Mouse (Mus musculus) intestine, postnatal 0 days (tissue): ENCODE measurements around the gene Pofut1. TPM values are rescaled to one million over a fixed set of nuclear protein-coding genes. Genes with fewer than 3 reads are reported as not detected.
"Not testable (repeated sequence)": the region's sequence is repeated elsewhere in the genome, so short reads cannot be mapped to it uniquely, and the experiment has no call there.

Experiments used
- ATAC-seq: fragments of 200-750 bp; cut with Nextera tagmentation; 2 replicates; pipeline ENCODE4 v1.8.0; 2017; ENCODE audit warnings: mild to moderate bottlenecking, moderate TSS enrichment, moderate library complexity
- H3K27ac ChIP-seq: fragments of 300-500 bp; sonication (generic); 2 replicates; pipeline ENCODE4 v1.5.1; 2014; ENCODE audit warnings: mild to moderate bottlenecking, low read depth, low read length, moderate library complexity
- H3K27me3 ChIP-seq: fragments of 300-500 bp; sonication (generic); replicated peaks from 2 replicates; pipeline ENCODE4 v1.6.1; 2014; ENCODE audit warnings: low read length, mixed read lengths; ENCODE audit not compliant: control insufficient read depth, insufficient read depth
- H3K36me3 ChIP-seq: fragments of 300-500 bp; sonication (generic); 2 replicates; pipeline ENCODE4 v1.6.1; 2014; ENCODE audit warnings: mild to moderate bottlenecking, moderate library complexity; ENCODE audit not compliant: control insufficient read depth, insufficient read depth
- H3K4me1 ChIP-seq: fragments of 300-500 bp; sonication (generic); replicated peaks from 2 replicates; pipeline ENCODE4 v1.6.1; 2014; ENCODE audit warnings: antibody characterized with exemption, low read length, mixed read lengths; ENCODE audit not compliant: control insufficient read depth, insufficient read depth
- H3K4me2 ChIP-seq: fragments of 300-500 bp; sonication (generic); replicated peaks from 2 replicates; pipeline ENCODE4 v1.6.1; 2014; ENCODE audit warnings: low read depth, mild to moderate bottlenecking, moderate library complexity
- H3K4me3 ChIP-seq: fragments of 300-500 bp; sonication (generic); 2 replicates; pipeline ENCODE4 v1.5.1; 2014; ENCODE audit warnings: low read depth, low read length
- H3K9ac ChIP-seq: fragments of 300-500 bp; sonication (generic); 2 replicates; pipeline ENCODE4 v1.6.1; 2014; ENCODE audit warnings: mild to moderate bottlenecking, low read depth, low read length
- H3K9me3 ChIP-seq: fragments of 300-500 bp; sonication (generic); 2 replicates; pipeline ENCODE4 v1.6.1; 2016; ENCODE audit warnings: mixed run types; ENCODE audit not compliant: control insufficient read depth
- CTCF ChIP-seq: sonication (generic); IDR thresholded peaks from 2 replicates; pipeline ENCODE4 v1.5.1; 2016; ENCODE audit warnings: low read depth, mild to moderate bottlenecking, control low read depth, antibody characterized with exemption, moderate library complexity
- WGBS: fragments of 180-500 bp; shearing (Covaris S2); extraction: QIAGEN DNeasy Blood & Tissue Kit; methylation state at CpG from one replicate; pipeline ENCODE4 v1.1.7; 2014; 5-methylcytosine and 5-hydroxymethylcytosine counted together
- polyA plus RNA-seq: library from polyadenylated mRNA; unstranded; fragments of >200 nt; fragmentation: Nextera tagmentation; extraction: Ambion mirVana; gene quantifications from 2 replicates; pipeline ENCODE4 v1.2.1, GENCODE M21; 2015

Pofut1 gene
- polyA plus RNA-seq, 1 experiment from 2014 or later: 7.5 TPM

DNA sequence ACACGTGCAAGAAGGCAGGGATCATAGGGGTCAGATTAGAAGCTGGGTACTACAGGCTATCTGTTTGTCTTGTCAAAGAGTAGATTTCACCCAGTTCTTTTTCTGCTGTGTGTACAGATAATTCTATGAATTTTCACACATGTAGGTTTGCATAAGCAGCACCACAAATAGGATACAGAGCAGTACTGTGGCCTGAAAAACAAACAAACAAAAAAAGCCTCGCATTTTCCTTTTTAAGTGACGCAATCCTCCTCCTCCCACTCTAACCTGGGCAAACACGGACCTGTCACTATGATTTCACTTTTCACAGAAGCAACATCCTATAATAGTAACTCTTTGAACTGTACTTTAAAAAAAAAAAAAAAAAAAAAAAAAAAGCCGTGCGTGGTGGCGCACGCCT is 35.1 kb downstream of the Pofut1 start:
- Histone ChIP-seq H3K27me3 (no peaks in the 10 kb centered on the region), H3K4me2 (no peak overlapping the region), H3K27ac (no peak overlapping the region), H3K36me3 (no peaks in the 10 kb centered on the region), H3K4me1 (no peaks in the 10 kb centered on the region), H3K9me3 (no peaks in the 10 kb centered on the region), H3K4me3 (no peak overlapping the region), H3K9ac (no peak overlapping the region)
- WGBS: 88% methylated on average over 8 of the region's 8 CpGs
- no peak for ATAC-seq
- no peak for TF ChIP-seq CTCF

DNA sequence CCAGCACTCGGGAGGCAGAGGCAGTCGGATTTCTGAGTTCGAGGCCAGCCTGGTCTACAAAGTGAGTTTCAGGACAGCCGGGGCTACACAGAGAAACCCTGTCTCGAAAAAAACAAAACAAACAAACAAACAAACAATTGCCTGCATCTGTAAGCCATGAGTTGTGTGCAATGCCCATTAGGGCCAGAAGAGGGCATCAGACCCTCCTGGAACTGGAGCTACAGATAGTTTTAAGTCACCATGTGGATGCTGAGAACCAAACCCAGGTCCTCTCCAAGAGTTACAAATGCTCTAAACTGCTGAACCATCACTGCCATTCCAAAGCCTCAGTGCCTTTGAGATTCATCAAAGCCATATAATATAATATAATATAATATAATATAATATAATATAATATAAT is 35.5 kb downstream of the Pofut1 start:
- not testable (repeated sequence) for H3K27me3 ChIP-seq, H3K4me3 ChIP-seq, H3K9ac ChIP-seq, H3K27ac ChIP-seq, H3K36me3 ChIP-seq, H3K4me2 ChIP-seq, H3K9me3 ChIP-seq, H3K4me1 ChIP-seq, ATAC-seq
- TF ChIP-seq CTCF: peak; percentile 30; the same call in 1 of the 2 replicates
- 93% methylated on average over 5 of the region's 5 CpGs for WGBS

DNA sequence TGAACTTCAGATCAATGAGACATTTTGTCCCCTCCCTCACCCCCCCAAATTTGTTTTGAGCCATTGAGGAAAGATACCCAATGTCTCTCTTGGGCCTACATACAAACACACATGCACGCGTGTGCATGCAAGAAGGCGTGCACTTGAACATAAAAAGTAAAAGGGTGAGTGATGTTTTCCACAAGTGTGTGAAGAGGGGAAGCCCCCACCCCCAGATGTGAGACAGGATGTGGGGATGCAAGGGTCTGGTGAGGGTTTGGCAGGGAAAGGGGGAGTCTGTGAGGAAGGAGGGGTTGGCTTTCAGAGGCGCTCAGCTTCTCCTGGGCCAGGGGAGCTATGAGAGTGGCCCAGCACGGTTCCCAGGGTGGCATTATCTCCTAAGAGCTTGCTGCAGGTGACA is 37.0 kb downstream of the Pofut1 start:
- no peak overlapping the region for H3K27ac ChIP-seq
- H3K36me3 ChIP-seq: no peaks in the 10 kb centered on the region
- H3K4me3 ChIP-seq: no peak overlapping the region
- no peaks in the 10 kb centered on the region for H3K9me3 ChIP-seq
- WGBS: 90% methylated on average over 5 of the region's 5 CpGs
- H3K27me3 ChIP-seq: no peaks in the 10 kb centered on the region
- ATAC-seq: no peak
- no peak overlapping the region for H3K9ac ChIP-seq
- H3K4me2 ChIP-seq: no peak overlapping the region
- no peak for TF ChIP-seq CTCF
- no peaks in the 10 kb centered on the region for H3K4me1 ChIP-seq

DNA sequence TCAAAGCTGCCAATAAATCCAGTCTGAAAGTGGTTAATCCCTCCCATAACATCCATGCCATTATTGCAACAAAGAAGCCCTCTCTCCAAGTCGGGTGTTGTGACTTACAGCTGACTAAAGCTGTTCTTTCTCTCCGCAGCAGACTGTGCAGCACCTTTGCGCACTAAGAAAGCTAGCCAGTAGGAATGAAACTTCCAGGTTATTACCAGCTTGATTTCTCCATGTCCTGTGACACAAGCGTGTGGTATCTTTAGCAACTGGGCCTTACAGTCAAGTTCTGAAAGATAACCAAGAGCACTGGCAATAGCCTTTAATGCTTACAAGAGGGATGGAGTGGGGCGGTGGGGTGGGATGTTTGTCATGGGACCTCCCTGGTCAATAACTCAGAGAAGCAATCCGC is 42.6 kb downstream of the Pofut1 start:
- no peak overlapping the region for H3K9ac ChIP-seq
- H3K4me3 ChIP-seq: no peak overlapping the region
- no peaks in the 10 kb centered on the region for H3K9me3 ChIP-seq
- no peak overlapping the region for H3K4me2 ChIP-seq
- H3K36me3 ChIP-seq: no peaks in the 10 kb centered on the region
- ATAC-seq: no peak
- no peaks in the 10 kb centered on the region for H3K27me3 ChIP-seq
- WGBS: 86% methylated on average over 6 of the region's 6 CpGs
- no peak overlapping the region for H3K27ac ChIP-seq
- TF ChIP-seq CTCF: no peak
- no peaks in the 10 kb centered on the region for H3K4me1 ChIP-seq

DNA sequence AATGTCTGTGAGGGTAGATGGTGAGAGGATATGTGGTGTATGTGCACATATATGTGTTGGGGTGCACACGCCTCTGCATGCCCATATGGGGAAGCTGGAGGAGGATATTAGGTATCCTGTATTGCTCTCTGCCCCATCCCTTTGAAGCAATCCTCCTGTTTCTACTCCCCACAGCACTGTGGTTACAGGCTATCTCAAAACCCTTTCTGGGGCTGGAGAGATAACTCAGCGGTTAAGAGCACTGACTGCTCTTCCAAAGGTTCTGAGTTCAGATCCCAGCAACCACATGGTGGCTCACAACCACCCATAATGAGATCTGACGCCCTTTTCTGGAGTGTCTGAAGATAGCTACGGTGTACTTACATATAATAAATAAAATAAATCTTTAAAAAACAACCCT is 45.2 kb downstream of the Pofut1 start:
- no peak overlapping the region for H3K4me2 ChIP-seq
- no peaks in the 10 kb centered on the region for H3K36me3 ChIP-seq
- no peak for ATAC-seq
- TF ChIP-seq CTCF: no peak
- no peak overlapping the region for H3K4me3 ChIP-seq
- H3K27ac ChIP-seq: no peak overlapping the region
- H3K4me1 ChIP-seq: no peaks in the 10 kb centered on the region
- no peak overlapping the region for H3K9ac ChIP-seq
- no peaks in the 10 kb centered on the region for H3K9me3 ChIP-seq
- WGBS: 87% methylated on average over 4 of the region's 4 CpGs
- H3K27me3 ChIP-seq: no peaks in the 10 kb centered on the region

DNA sequence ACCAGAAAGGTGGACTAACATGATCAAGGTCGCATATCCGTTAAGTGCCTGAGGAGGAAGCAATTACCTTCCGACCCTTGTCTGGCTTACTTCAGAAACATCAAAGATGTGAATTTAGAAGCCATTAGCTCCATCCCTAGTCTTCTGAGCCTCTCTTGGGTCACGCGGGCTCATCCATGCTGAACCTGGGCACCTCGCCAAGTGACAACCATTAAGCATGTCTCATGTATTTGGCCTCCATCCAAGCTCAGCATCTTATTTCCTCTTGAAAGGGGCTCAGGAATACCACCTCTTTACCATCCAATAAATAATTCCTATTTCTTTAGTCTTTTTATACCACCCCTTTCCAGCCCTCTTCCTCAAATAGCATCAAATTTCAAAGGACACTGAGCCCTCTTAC is 46.5 kb downstream of the Pofut1 start:
- H3K27me3 ChIP-seq: no peaks in the 10 kb centered on the region
- H3K9ac ChIP-seq: no peak overlapping the region
- H3K4me3 ChIP-seq: no peak overlapping the region
- ATAC-seq: no peak
- H3K36me3 ChIP-seq: no peaks in the 10 kb centered on the region
- no peak for TF ChIP-seq CTCF
- no peak overlapping the region for H3K4me2 ChIP-seq
- H3K4me1 ChIP-seq: peaks cover 4% of the 10 kb centered on the region; the same call in 1 of the 2 replicates
- 23% methylated on average over 6 of the region's 6 CpGs for WGBS
- no peak overlapping the region for H3K27ac ChIP-seq
- H3K9me3 ChIP-seq: no peaks in the 10 kb centered on the region
